ENCODE assay signal across 11 mouse cellular contexts in genomic region chr19:45221458-45221783, GRCm38 (mm10). TPM values are rescaled to one million over a fixed set of nuclear protein-coding genes. Genes with fewer than 3 reads are reported as not detected.
DNase-seq lines count a peak whose midpoint lies in the region; ATAC-seq and TF ChIP-seq lines count a peak whose summit lies in the region.
"Had no signal": no experiment of that assay in that cellular context is flagged by ENCODE, and none has a peak within 500 bp of the region (broad histone marks: within the 10 kb centered on the region; RNA-seq: fewer than 3 reads in every experiment).

No protein-coding gene starts in this region.

- H3K4me1 ChIP-seq in erythroblast, embryonic 14.5 days (ENCODE audit: control insufficient read depth): peaks cover 11% of the 10 kb centered on the region
- no peaks in the 10 kb centered on the region for H3K4me1 ChIP-seq in forebrain, postnatal 0 days (ENCODE audit: insufficient read depth)
- H3K4me1 ChIP-seq in liver, embryonic 16.5 days (ENCODE audit: control insufficient read depth, low read depth, low read length): peaks cover 7% of the 10 kb centered on the region

- peak overlapping the region; percentile 16 for H3K4me3 ChIP-seq in erythroblast, embryonic 14.5 days (replicated peaks)
- no peak overlapping the region for H3K4me3 ChIP-seq in C2C12 (ENCODE audit: insufficient read depth, poor library complexity, severe bottlenecking)
- H3K4me3 ChIP-seq in forebrain, postnatal 0 days (ENCODE audit: low read depth, low read length): no peak overlapping the region; the same call in 1 of the 2 replicates
- peak overlapping the region; percentile 31; the same call in 1 of the 2 replicates for H3K4me3 ChIP-seq in liver, embryonic 16.5 days (ENCODE audit: low read depth, low read length)

- H3K4me2 ChIP-seq in forebrain, postnatal 0 days (ENCODE audit: low read depth): peak overlapping the region; percentile 59
- H3K4me2 ChIP-seq in liver, embryonic 16.5 days (ENCODE audit: low read depth, low read length): peak overlapping the region; percentile 55

- no peak for DNase-seq in forebrain, postnatal 0 days
- DNase-seq in gastrocnemius, postnatal 25 days: no peak
- no peak for DNase-seq in right cerebral cortex, postnatal 36 days (ENCODE audit: low spot score in 2 of 2)
- DNase-seq in adrenal gland, postnatal 36 days: no peak
- DNase-seq: right cerebral cortex, postnatal 25 days had no signal

- no peaks in the 10 kb centered on the region for H3K79me3 ChIP-seq in C2C12 (ENCODE audit: low read depth)

- no peak overlapping the region for H3K27ac ChIP-seq in forebrain, postnatal 0 days (ENCODE audit: low read depth, low read length)
- no peak overlapping the region for H3K27ac ChIP-seq in liver, embryonic 16.5 days (ENCODE audit: low read length)

- no peak overlapping the region for H3K9ac ChIP-seq in forebrain, postnatal 0 days
- H3K9ac ChIP-seq in liver, embryonic 16.5 days (ENCODE audit: low read depth, low read length): no peak overlapping the region

- no peak for ATAC-seq in erythroblast, adult 5-6 weeks (replicated peaks; ENCODE audit: low FRiP score, poor library complexity, severe bottlenecking)
- ATAC-seq in forebrain, postnatal 0 days: no peak
- ATAC-seq in liver, embryonic 16.5 days (ENCODE audit: low read depth): no peak

- no peak for TF ChIP-seq CTCF in C2C12 (IDR thresholded peaks at IDR 0.05; ENCODE audit: control insufficient read depth, insufficient read depth, insufficient read length)
- TF ChIP-seq CTCF in forebrain, postnatal 0 days (IDR thresholded peaks at IDR 0.05; ENCODE audit: low read depth): no peak

- no peaks in the 10 kb centered on the region for H3K36me3 ChIP-seq in erythroblast, embryonic 14.5 days (ENCODE audit: control insufficient read depth)
- H3K36me3 ChIP-seq in C2C12 (ENCODE audit: control insufficient read depth, insufficient read depth): no peaks in the 10 kb centered on the region
- H3K36me3 ChIP-seq in forebrain, postnatal 0 days (ENCODE audit: insufficient read depth): no peaks in the 10 kb centered on the region
- no peaks in the 10 kb centered on the region for H3K36me3 ChIP-seq in liver, embryonic 16.5 days (ENCODE audit: control insufficient read depth, insufficient read depth)

- peaks cover 2% of the 10 kb centered on the region; the same call in 1 of the 2 replicates for H3K9me3 ChIP-seq in erythroblast, embryonic 14.5 days (ENCODE audit: control insufficient read depth, low read length)
- no peaks in the 10 kb centered on the region for H3K9me3 ChIP-seq in forebrain, postnatal 0 days (ENCODE audit: low read length)
- H3K9me3 ChIP-seq in liver, embryonic 16.5 days (replicated peaks; ENCODE audit: control insufficient read depth, low read length): no peaks in the 10 kb centered on the region

- H3K27me3 ChIP-seq in erythroblast, embryonic 14.5 days (ENCODE audit: control insufficient read depth): peaks cover 67% of the 10 kb centered on the region
- H3K27me3 ChIP-seq in C2C12 (ENCODE audit: control insufficient read depth, insufficient read depth, insufficient read length): peaks cover 25% of the 10 kb centered on the region
- peaks cover 54% of the 10 kb centered on the region for H3K27me3 ChIP-seq in forebrain, postnatal 0 days (ENCODE audit: insufficient read depth, low read length)
- H3K27me3 ChIP-seq in liver, embryonic 16.5 days (ENCODE audit: control insufficient read depth, insufficient read depth, low read depth, low read length): peaks cover 61% of the 10 kb centered on the region

- H3ac ChIP-seq in C2C12 (ENCODE audit: control insufficient read depth, insufficient read length, low read depth): peak overlapping the region; percentile 66

- H3K79me2 ChIP-seq in C2C12 (ENCODE audit: control insufficient read depth, insufficient read depth): no peaks in the 10 kb centered on the region

- WGBS in forebrain, postnatal 0 days: 2% methylated on average over 9 of the region's 9 CpGs
- 3% methylated on average over 9 of the region's 9 CpGs for WGBS in liver, embryonic 16.5 days (ENCODE audit: insufficient replicate concordance)

TF ChIP-seq in C2C12, 6 proteins besides CTCF, POLR2A, EP300 and RAD21:
- TF ChIP-seq MAX (IDR thresholded peaks at IDR 0.05) (no peak), FOSL1 (IDR thresholded peaks at IDR 0.05; ENCODE audit: insufficient read depth, low read length, poor library complexity, severe bottlenecking) (no peak), CEBPB (IDR thresholded peaks at IDR 0.05; ENCODE audit: low read depth) (no peak), USF1 (IDR thresholded peaks at IDR 0.05; ENCODE audit: low read depth) (no peak), MYOD1 (IDR thresholded peaks at IDR 0.05; ENCODE audit: control insufficient read depth, insufficient read length, low read depth) (no peak), MYOG (IDR thresholded peaks at IDR 0.05; ENCODE audit: control insufficient read depth, extremely low read depth, insufficient read length) (no peak)

RNA-seq across cellular contexts. Expression of gene Lbx1, which starts 14.2 kb away (rescaled TPM):
- not detected in 2 replicates for polyA plus RNA-seq in erythroblast, embryonic 14.5 days (2012)
- not detected in 2 replicates for total RNA-seq in erythroblast, adult 5-6 weeks (2015; ENCODE audit: low replicate concordance)
- total RNA-seq in erythroblast, adult 5-6 weeks (2017; ENCODE audit: low replicate concordance): not detected in 2 replicates
- 0.02 TPM for polyA plus RNA-seq in C2C12 (2012; fragmentation: generic; extraction: Trizol)
- not detected in 2 replicates for total RNA-seq in forebrain, postnatal 0 days (2014; rRNA removed)
- polyA plus RNA-seq in forebrain, postnatal 0 days (2015; fragmentation: Nextera tagmentation; extraction: Ambion mirVana): not detected in 2 replicates
- polyA plus RNA-seq in liver, embryonic 16.5 days (2015; fragmentation: Nextera tagmentation; extraction: Ambion mirVana): not detected in 2 replicates
- 10 to 100 TPM; 34.0 to 41.1 TPM for total RNA-seq in gastrocnemius, postnatal 25 days (2021)
- under 1 TPM; 0.10 to 0.17 TPM for total RNA-seq in adrenal gland, postnatal 36 days (2021)
- total RNA-seq: adrenal gland, postnatal 14 days; left cerebral cortex, adult 8-10 months had no signal

Comparison
In these comparisons a context has a peak if more than half of its experiments do, and no peak if none do; other contexts are left out.
1. H3K4me3 ChIP-seq: peak in erythroblast, embryonic 14.5 days (single experiment) and liver, embryonic 16.5 days (single experiment); none in C2C12 (single experiment) and forebrain, postnatal 0 days (single experiment).
2. RNA of gene Lbx1, which starts 14.2 kb away (total RNA-seq): 34.0 to 41.1 TPM in gastrocnemius, postnatal 25 days; 0.10 to 0.17 TPM in adrenal gland, postnatal 36 days, not detected in erythroblast, adult 5-6 weeks and not detected in forebrain, postnatal 0 days; every median in the first group is over 10 times any median in the second.